Mouse (Mus musculus) megakaryocyte-erythroid progenitor cell, adult 5-6 weeks (primary cell): ENCODE measurements around the gene Ttc23. TPM values are rescaled to one million over a fixed set of nuclear protein-coding genes. Genes with fewer than 3 reads are reported as not detected.

Experiments used
- ATAC-seq: replicated peaks from 2 replicates; pipeline ENCODE4 v1.8.0; 2016; ENCODE audit warnings: mild to moderate bottlenecking, inconsistent platforms; ENCODE audit not compliant: severe bottlenecking, poor library complexity, low FRiP score, low TSS enrichment
- total RNA-seq, 2 experiments: library from RNA; stranded (forward) in 1 of 2; stranded (reverse) in 1 of 2; fragments of 200-1000, 215-1000 nt in 1 of 2; fragments of >200 nt in 1 of 2; fragmentation: Nextera tagmentation in 1 of 2; gene quantifications; 2 replicates each; pipeline ENCODE4 v1.2.3; 2014 to 2017

Ttc23 gene
- total RNA-seq, 2 experiments from 2014 or later: 1.4 to 3.6 TPM

GRCm38 (mm10) chr7:67728809-67729208 is 81.6 kb downstream of the Ttc23 start:
- ATAC-seq: no peak

GRCm38 (mm10) chr7:67730431-67731110 is 83.4 kb downstream of the Ttc23 start:
- no peak for ATAC-seq

- ATAC-seq: no peak
Measured at GRCm38 (mm10) chr7:67732276-67732675, 85.1 kb downstream of the Ttc23 start.

GRCm38 (mm10) chr7:67740382-67740781 is 93.2 kb downstream of the Ttc23 start:
- ATAC-seq: no peak

GRCm38 (mm10) chr7:67740796-67741195 is 93.6 kb downstream of the Ttc23 start:
- no peak for ATAC-seq

- ATAC-seq: no peak
Measured at GRCm38 (mm10) chr7:67741706-67742105, 94.5 kb downstream of the Ttc23 start.

GRCm38 (mm10) chr7:67747731-67748305 is 100.6 kb downstream of the Ttc23 start:
- no peak for ATAC-seq

- no peak for ATAC-seq
Measured at GRCm38 (mm10) chr7:67749441-67750239, 102.4 kb downstream of the Ttc23 start.

- ATAC-seq: no peak
Measured at GRCm38 (mm10) chr7:67754606-67755005, 107.4 kb downstream of the Ttc23 start.

- no peak for ATAC-seq
Measured at GRCm38 (mm10) chr7:67755366-67755765, 108.2 kb downstream of the Ttc23 start.

- no peak for ATAC-seq
Measured at GRCm38 (mm10) chr7:67756636-67757035, 109.4 kb downstream of the Ttc23 start.

GRCm38 (mm10) chr7:67758506-67758857 is 111.3 kb downstream of the Ttc23 start:
- no peak for ATAC-seq

GRCm38 (mm10) chr7:67758858-67759628 is 111.8 kb downstream of the Ttc23 start:
- peak; percentile 68 for ATAC-seq

GRCm38 (mm10) chr7:67759629-67759995 is 112.4 kb downstream of the Ttc23 start, which contains the start of gene Synm:
TSS of gene Synm (minus strand) at chr7:67759742.
- ATAC-seq: peak; percentile 92

- ATAC-seq: no peak
Measured at GRCm38 (mm10) chr7:67763625-67764024, 116.4 kb downstream of the Ttc23 start.

- no peak for ATAC-seq
Measured at GRCm38 (mm10) chr7:67768125-67768524, 120.9 kb downstream of the Ttc23 start.

- no peak for ATAC-seq
Measured at GRCm38 (mm10) chr7:67769487-67769886, 122.3 kb downstream of the Ttc23 start.

- no peak for ATAC-seq
Measured at GRCm38 (mm10) chr7:67772231-67772630, 125.0 kb downstream of the Ttc23 start.

- ATAC-seq: no peak
Measured at GRCm38 (mm10) chr7:67775623-67776022, 128.4 kb downstream of the Ttc23 start.
